Mouse (Mus musculus) stomach, embryonic 15.5 days (tissue): ENCODE measurements around the gene Slit3. TPM values are rescaled to one million over a fixed set of nuclear protein-coding genes. Genes with fewer than 3 reads are reported as not detected.

Experiments
- ATAC-seq: fragments of 200-750 bp; cut with Nextera tagmentation; 2 replicates; pipeline ENCODE4 v1.8.0; 2017; ENCODE audit warnings: low read depth, moderate number of reproducible peaks, moderate TSS enrichment; ENCODE audit not compliant: insufficient read depth, low FRiP score
- H3K27ac ChIP-seq: fragments of 300-500 bp; sonication (generic); 2 replicates; pipeline ENCODE4 v1.5.1; 2015; ENCODE audit warnings: mild to moderate bottlenecking, inconsistent platforms
- H3K27me3 ChIP-seq: fragments of 300-500 bp; sonication (generic); replicated peaks from 2 replicates; pipeline ENCODE4 v1.6.1; 2015; ENCODE audit warnings: inconsistent platforms
- H3K36me3 ChIP-seq: fragments of 300-500 bp; sonication (generic); 2 replicates; pipeline ENCODE4 v1.6.1; 2015; ENCODE audit warnings: inconsistent platforms
- H3K4me1 ChIP-seq: fragments of 300-500 bp; sonication (generic); 2 replicates; pipeline ENCODE4 v1.6.1; 2015; ENCODE audit warnings: inconsistent platforms
- H3K4me2 ChIP-seq: fragments of 300-500 bp; sonication (generic); 2 replicates; pipeline ENCODE4 v1.6.1; 2015; ENCODE audit warnings: mild to moderate bottlenecking, inconsistent platforms
- H3K4me3 ChIP-seq: fragments of 300-500 bp; sonication (generic); replicated peaks from 2 replicates; pipeline ENCODE4 v1.5.1; 2015; ENCODE audit warnings: inconsistent platforms
- H3K9ac ChIP-seq: fragments of 300-500 bp; sonication (generic); 2 replicates; pipeline ENCODE4 v1.6.1; 2015; ENCODE audit warnings: inconsistent platforms
- H3K9me3 ChIP-seq: fragments of 300-500 bp; sonication (generic); 2 replicates; pipeline ENCODE4 v1.6.1; 2016; ENCODE audit warnings: inconsistent platforms
- WGBS: fragments of 180-500 bp; shearing (Covaris S2); methylation state at CpG from one replicate; pipeline ENCODE4 v1.1.7; 2015; 5-methylcytosine and 5-hydroxymethylcytosine counted together
- polyA plus RNA-seq: library from polyadenylated mRNA; unstranded; fragments of >200 nt; fragmentation: Nextera tagmentation; extraction: Ambion mirVana; gene quantifications from 2 replicates; pipeline ENCODE4 v1.2.1, GENCODE M21; 2015

The Slit3 gene
- polyA plus RNA-seq, 1 experiment from 2014 or later, result 18.9 TPM

DNA sequence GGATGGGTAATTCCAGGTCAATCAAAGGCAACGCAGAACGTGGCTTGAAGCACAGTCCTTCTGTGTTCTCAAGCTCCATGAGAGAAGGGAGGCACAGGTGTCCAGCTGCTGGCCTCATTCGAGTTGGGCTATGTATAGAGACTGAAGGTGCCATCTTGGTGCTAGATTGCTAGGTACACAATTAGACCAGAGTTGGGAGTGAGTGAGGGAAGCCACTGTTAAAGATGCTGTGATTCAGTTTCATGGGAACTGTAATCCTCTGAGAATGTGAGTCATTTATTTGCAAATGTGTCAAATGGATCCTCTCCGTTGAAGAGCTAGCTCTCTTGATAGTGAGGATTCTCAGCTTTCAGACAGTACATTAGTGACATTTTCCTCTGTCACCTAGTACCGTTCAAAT lies 277.3 kb downstream of the Slit3 start:
- Histone ChIP-seq H3K27ac (no peak overlapping the region), H3K4me2 (no peak overlapping the region), H3K4me3 (no peak overlapping the region), H3K9me3 (no peaks in the 10 kb centered on the region), H3K4me1 (peaks cover 5% of the 10 kb centered on the region; the same call in 1 of the 2 replicates), H3K27me3 (no peaks in the 10 kb centered on the region), H3K36me3 (no peaks in the 10 kb centered on the region), H3K9ac (no peak overlapping the region)
- WGBS, result 73% methylated on average over 5 of the region's 5 CpGs
- ATAC-seq, result no peak

GRCm38 (mm10) chr11:35403516-35403915 lies 282.5 kb downstream of the Slit3 start:
- Histone ChIP-seq H3K27me3 (no peaks in the 10 kb centered on the region), H3K4me2 (no peak overlapping the region), H3K27ac (no peak overlapping the region), H3K36me3 (no peaks in the 10 kb centered on the region), H3K4me3 (no peak overlapping the region), H3K4me1 (peaks cover 8% of the 10 kb centered on the region), H3K9me3 (no peaks in the 10 kb centered on the region), H3K9ac (no peak overlapping the region)
- no peak for ATAC-seq
- WGBS, result 70% methylated on average over 9 of the region's 9 CpGs

- H3K27ac ChIP-seq, result no peak overlapping the region
Observed at GRCm38 (mm10) chr11:35406045-35406444, 285.0 kb downstream of the Slit3 start.

GRCm38 (mm10) chr11:35406522-35406921 lies 285.5 kb downstream of the Slit3 start:
- H3K27ac ChIP-seq, result no peak overlapping the region

More at GRCm38 (mm10) chr11:35406045-35406444, 285.0 kb downstream of the Slit3 start:
- Histone ChIP-seq H3K4me3 (no peak overlapping the region), H3K9ac (no peak overlapping the region), H3K36me3 (no peaks in the 10 kb centered on the region), H3K4me1 (peaks cover 8% of the 10 kb centered on the region), H3K4me2 (no peak overlapping the region), H3K9me3 (no peaks in the 10 kb centered on the region), H3K27me3 (no peaks in the 10 kb centered on the region)
- ATAC-seq, result no peak
- 46% methylated on average over 3 of the region's 3 CpGs for WGBS

DNA sequence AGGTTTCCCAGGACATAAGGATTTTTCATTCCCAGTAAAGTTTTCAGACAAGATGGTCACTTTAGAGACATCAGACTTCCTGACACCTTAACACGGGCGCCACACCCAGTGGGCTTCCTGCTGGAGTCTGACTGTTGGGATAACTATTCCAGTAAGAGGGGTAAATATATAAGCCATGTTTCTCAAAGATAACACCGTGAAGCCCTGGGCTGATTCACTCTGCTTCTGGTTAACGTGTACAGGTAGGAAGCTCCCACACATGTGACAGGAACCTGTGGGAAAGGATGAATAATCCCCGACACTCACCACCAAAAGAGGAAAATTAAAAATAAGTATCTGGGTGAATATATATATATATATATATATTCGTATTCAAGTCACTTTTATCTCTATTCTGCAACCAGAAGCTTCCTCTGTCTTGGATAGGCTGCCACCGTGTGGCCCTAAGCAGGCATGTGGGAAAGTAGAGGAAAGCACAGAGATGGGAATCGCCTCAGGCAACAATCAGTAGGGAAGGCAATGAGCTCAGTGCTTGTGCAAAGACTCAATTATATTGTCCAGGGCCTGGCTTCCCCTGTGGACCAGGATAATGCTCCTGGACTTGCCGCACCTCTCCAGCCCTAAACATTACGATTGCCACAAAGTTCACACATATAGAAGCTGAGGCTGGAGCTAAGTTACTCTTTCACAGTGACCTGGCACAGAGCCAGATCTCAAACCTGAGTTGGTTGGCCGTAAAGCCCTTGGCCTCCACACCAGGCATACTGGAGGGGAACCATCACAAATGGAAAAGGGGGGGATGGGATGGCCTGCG lies 286.5 kb downstream of the Slit3 start:
- ATAC-seq, result peak; percentile 61

More at GRCm38 (mm10) chr11:35406522-35406921, 285.5 kb downstream of the Slit3 start:
- H3K9me3 ChIP-seq, result no peaks in the 10 kb centered on the region
- peaks cover 8% of the 10 kb centered on the region for H3K4me1 ChIP-seq
- ATAC-seq, result no peak
- no peak overlapping the region for H3K4me2 ChIP-seq
- no peak overlapping the region for H3K4me3 ChIP-seq
- no peaks in the 10 kb centered on the region for H3K27me3 ChIP-seq
- no peaks in the 10 kb centered on the region for H3K36me3 ChIP-seq
- H3K9ac ChIP-seq, result no peak overlapping the region
- 56% methylated on average over 6 of the region's 6 CpGs for WGBS

DNA sequence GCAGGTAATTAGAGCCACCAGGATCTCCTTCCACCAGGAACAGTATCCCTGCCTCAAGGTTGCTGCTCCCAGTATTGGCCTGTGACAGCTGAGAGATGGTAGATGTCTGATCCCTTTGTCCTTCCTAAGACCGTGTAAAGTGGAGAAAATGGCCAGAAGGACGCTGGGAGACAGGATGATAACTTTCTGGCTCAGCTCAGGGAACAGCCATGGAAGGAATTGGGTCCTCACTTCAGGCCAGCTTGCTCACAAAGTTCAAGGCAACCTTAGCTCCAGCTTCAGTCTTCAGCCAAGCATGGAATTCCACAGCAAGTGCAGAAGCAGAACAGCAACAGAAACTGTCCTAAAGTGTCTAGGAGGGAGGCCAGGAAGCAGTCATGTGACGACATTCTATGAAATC lies 289.4 kb downstream of the Slit3 start:
- no peak for ATAC-seq
- no peak overlapping the region for H3K4me3 ChIP-seq
- H3K4me2 ChIP-seq, result no peak overlapping the region
- peaks cover 8% of the 10 kb centered on the region for H3K4me1 ChIP-seq
- H3K27me3 ChIP-seq, result no peaks in the 10 kb centered on the region
- no peak overlapping the region for H3K27ac ChIP-seq
- no peak overlapping the region for H3K9ac ChIP-seq
- no peaks in the 10 kb centered on the region for H3K9me3 ChIP-seq
- no peaks in the 10 kb centered on the region for H3K36me3 ChIP-seq
- 71% methylated on average over 3 of the region's 3 CpGs for WGBS

More for the DNA sequence above, 286.5 kb downstream of the Slit3 start:
- no peak overlapping the region for H3K9ac ChIP-seq
- no peaks in the 10 kb centered on the region for H3K36me3 ChIP-seq
- H3K27ac ChIP-seq, result no peak overlapping the region
- H3K4me3 ChIP-seq, result no peak overlapping the region
- H3K9me3 ChIP-seq, result no peaks in the 10 kb centered on the region
- no peak overlapping the region for H3K4me2 ChIP-seq
- no peaks in the 10 kb centered on the region for H3K27me3 ChIP-seq
- 45% methylated on average over 12 of the region's 12 CpGs for WGBS
- peaks cover 8% of the 10 kb centered on the region for H3K4me1 ChIP-seq

- no peaks in the 10 kb centered on the region for H3K36me3 ChIP-seq
- H3K4me1 ChIP-seq, result peaks cover 31% of the 10 kb centered on the region
- no peak overlapping the region for H3K9ac ChIP-seq
Observed at GRCm38 (mm10) chr11:35415768-35416401, 294.9 kb downstream of the Slit3 start.

GRCm38 (mm10) chr11:35416402-35417093 lies 295.5 kb downstream of the Slit3 start:
- no peak for ATAC-seq
- no peak overlapping the region for H3K4me3 ChIP-seq
- no peaks in the 10 kb centered on the region for H3K36me3 ChIP-seq
- WGBS, result 55% methylated on average over 14 of the region's 14 CpGs
- H3K4me2 ChIP-seq, result no peak overlapping the region
- peak overlapping the region; percentile 74 for H3K27ac ChIP-seq
- H3K4me1 ChIP-seq, result peaks cover 31% of the 10 kb centered on the region
- no peaks in the 10 kb centered on the region for H3K27me3 ChIP-seq
- H3K9ac ChIP-seq, result no peak overlapping the region
- H3K9me3 ChIP-seq, result no peaks in the 10 kb centered on the region

More at GRCm38 (mm10) chr11:35415768-35416401, 294.9 kb downstream of the Slit3 start:
- Histone ChIP-seq H3K4me2 (no peak overlapping the region), H3K9me3 (no peaks in the 10 kb centered on the region), H3K27me3 (no peaks in the 10 kb centered on the region), H3K4me3 (no peak overlapping the region), H3K27ac (peak overlapping the region; percentile 74)
- WGBS, result 53% methylated on average over 9 of the region's 9 CpGs
- peak; percentile 28 for ATAC-seq

DNA sequence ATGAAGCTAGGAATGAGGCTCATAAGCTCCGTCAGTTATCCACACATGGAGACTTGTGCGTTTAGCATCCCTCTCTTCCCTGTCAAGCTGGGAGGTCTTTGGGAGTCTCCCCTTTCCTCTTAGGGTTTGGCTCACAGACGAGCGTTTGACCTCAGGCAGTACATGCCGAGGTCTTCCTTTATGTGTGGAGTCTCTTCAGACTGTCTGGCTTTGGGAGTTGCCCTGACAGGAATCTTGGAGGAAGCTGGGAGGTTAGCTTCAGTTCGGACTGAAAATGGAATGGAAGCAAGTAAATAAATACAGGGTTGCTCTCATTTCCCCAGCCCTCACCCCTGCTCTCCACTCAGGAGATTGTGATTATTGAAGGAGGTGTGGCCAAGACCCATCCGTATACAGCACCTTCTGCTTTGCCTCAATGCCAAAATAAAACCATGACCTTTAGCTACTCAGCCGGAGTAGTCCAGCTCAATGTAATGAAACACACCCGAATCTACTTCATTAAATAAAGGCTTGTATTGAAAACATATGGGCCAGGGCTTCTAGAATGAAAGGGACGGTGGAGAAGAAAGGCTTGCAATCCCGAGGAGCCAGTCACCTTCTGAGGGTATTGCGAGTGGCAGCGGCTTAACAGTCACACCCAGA lies 297.0 kb downstream of the Slit3 start:
- no peak overlapping the region for H3K9ac ChIP-seq
- 30% methylated on average over 13 of the region's 13 CpGs for WGBS
- peaks cover 31% of the 10 kb centered on the region for H3K4me1 ChIP-seq
- no peaks in the 10 kb centered on the region for H3K27me3 ChIP-seq
- ATAC-seq, result no peak
- H3K36me3 ChIP-seq, result no peaks in the 10 kb centered on the region
- no peak overlapping the region for H3K4me2 ChIP-seq
- peak overlapping the region; percentile 69 for H3K27ac ChIP-seq
- no peak overlapping the region for H3K4me3 ChIP-seq
- H3K9me3 ChIP-seq, result no peaks in the 10 kb centered on the region

DNA sequence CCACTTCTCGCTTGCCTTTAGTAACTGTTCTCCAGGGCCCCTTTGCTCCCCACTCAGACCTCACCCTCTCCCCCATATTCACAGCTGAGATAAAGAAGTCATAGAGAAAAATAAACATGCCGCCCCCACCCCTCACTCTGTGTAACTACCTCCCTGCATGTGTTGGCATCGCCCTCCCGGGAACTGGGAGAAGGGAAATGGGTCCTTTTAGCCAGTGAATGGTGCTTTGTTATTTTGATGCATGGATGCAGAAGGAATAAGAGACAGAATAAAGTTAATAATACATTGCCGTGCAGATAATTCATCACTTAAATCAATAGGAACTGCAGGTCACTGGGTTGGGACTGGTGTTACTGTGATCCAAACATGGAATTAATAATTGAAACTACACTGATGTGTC lies 298.0 kb downstream of the Slit3 start:
- Histone ChIP-seq H3K36me3 (no peaks in the 10 kb centered on the region), H3K4me3 (no peak overlapping the region), H3K4me1 (peaks cover 31% of the 10 kb centered on the region), H3K9ac (no peak overlapping the region), H3K27ac (peak overlapping the region; percentile 69; the same call in 1 of the 2 replicates), H3K9me3 (no peaks in the 10 kb centered on the region), H3K27me3 (no peaks in the 10 kb centered on the region), H3K4me2 (no peak overlapping the region)
- no peak for ATAC-seq
- 67% methylated on average over 5 of the region's 5 CpGs for WGBS

DNA sequence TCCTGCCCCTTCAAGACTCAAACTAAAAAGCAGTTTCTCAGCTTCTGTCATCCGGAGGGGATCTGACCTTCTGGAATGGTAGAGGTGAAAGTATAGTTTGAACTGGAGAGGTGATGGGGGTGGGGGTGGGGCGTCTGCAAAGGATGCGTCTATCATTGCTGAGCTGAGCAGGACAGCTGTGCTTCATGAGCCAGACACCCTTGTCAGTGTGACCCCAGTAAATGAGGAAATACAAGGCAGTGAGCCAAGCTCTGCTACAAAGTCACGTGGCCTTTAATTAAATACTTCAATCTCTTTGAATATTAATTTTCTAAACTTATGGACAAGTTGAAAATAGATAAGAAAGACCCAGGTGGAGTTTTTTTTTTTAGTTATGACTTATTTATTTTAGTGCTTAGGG lies 300.7 kb downstream of the Slit3 start:
- Histone ChIP-seq H3K27me3 (no peaks in the 10 kb centered on the region), H3K9ac (no peak overlapping the region), H3K36me3 (no peaks in the 10 kb centered on the region), H3K27ac (no peak overlapping the region), H3K4me2 (no peak overlapping the region), H3K9me3 (no peaks in the 10 kb centered on the region), H3K4me3 (no peak overlapping the region), H3K4me1 (peaks cover 26% of the 10 kb centered on the region)
- 36% methylated on average over 4 of the region's 4 CpGs for WGBS
- ATAC-seq, result no peak
